Mouse (Mus musculus): Measurements from ENCODE around the gene Htr3a.

DNA sequence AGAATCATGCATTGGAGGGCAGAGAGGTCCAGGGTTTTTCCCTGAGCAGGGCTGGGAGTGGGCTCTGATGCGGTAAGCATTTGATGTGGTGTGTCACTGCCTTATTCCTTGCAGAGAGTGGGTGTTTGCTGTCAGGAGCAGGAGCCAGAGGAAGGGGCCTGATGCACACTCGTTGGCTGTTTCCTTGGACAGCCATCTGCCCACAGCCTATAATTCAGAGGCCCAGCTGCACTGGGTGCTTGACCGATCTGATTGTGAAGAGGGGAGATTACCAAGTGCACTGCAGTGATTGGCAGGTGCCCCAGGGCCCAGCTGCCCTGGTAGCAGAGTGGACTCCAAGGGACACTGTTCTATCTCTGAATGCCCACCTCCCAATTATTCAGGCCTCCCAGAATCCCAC lies 17.9 kb upstream of the Htr3a start:
- no peak for TF ChIP-seq TAL1 (IDR thresholded peaks at IDR 0.05; ENCODE audit: low read length)
- no peak for TF ChIP-seq GATA1 (IDR thresholded peaks at IDR 0.05; ENCODE audit: low read length)

Data from erythroblast, embryonic 14.5 days (primary cell).